Mouse (Mus musculus): ENCODE measurements around the gene 1700019N19Rik. TPM values are rescaled to one million over a fixed set of nuclear protein-coding genes. Genes with fewer than 3 reads are reported as not detected.

The 1700019N19Rik gene
- total RNA-seq (2014; fragmentation: Nextera tagmentation) = not detected in 2 replicates
- not detected in 2 replicates for total RNA-seq (2017)

GRCm38 (mm10) chr19:58794284-58794683, at the start of gene 1700019N19Rik:
Gene 1700019N19Rik, minus strand, starts transcription at chr19:58794461.
- ATAC-seq (replicated peaks; ENCODE audit: low FRiP score, low TSS enrichment, poor library complexity, severe bottlenecking) = no peak

GRCm38 (mm10) chr19:58843606-58844005, 49.3 kb upstream of the 1700019N19Rik start:
- ATAC-seq (replicated peaks; ENCODE audit: low FRiP score, low TSS enrichment, poor library complexity, severe bottlenecking) = no peak

- ATAC-seq (replicated peaks; ENCODE audit: low FRiP score, low TSS enrichment, poor library complexity, severe bottlenecking) = no peak
These were observed 46.5 kb upstream of the 1700019N19Rik start for GRCm38 (mm10) chr19:58840721-58841271.

- ATAC-seq (replicated peaks; ENCODE audit: low FRiP score, low TSS enrichment, poor library complexity, severe bottlenecking) = no peak
These were observed 45.5 kb upstream of the 1700019N19Rik start for GRCm38 (mm10) chr19:58839806-58840205.

GRCm38 (mm10) chr19:58839345-58839744, 45.1 kb upstream of the 1700019N19Rik start:
- ATAC-seq (replicated peaks; ENCODE audit: low FRiP score, low TSS enrichment, poor library complexity, severe bottlenecking) = no peak

- no peak for ATAC-seq (replicated peaks; ENCODE audit: low FRiP score, low TSS enrichment, poor library complexity, severe bottlenecking)
These were observed 44.4 kb upstream of the 1700019N19Rik start for GRCm38 (mm10) chr19:58838706-58839105.

GRCm38 (mm10) chr19:58833639-58834180, 39.4 kb upstream of the 1700019N19Rik start:
- no peak for ATAC-seq (replicated peaks; ENCODE audit: low FRiP score, low TSS enrichment, poor library complexity, severe bottlenecking)

- no peak for ATAC-seq (replicated peaks; ENCODE audit: low FRiP score, low TSS enrichment, poor library complexity, severe bottlenecking)
These were observed 38.7 kb upstream of the 1700019N19Rik start for GRCm38 (mm10) chr19:58832988-58833387.

GRCm38 (mm10) chr19:58831280-58831922, 37.1 kb upstream of the 1700019N19Rik start:
- ATAC-seq (replicated peaks; ENCODE audit: low FRiP score, low TSS enrichment, poor library complexity, severe bottlenecking) = no peak

GRCm38 (mm10) chr19:58830182-58830581, 35.9 kb upstream of the 1700019N19Rik start:
- no peak for ATAC-seq (replicated peaks; ENCODE audit: low FRiP score, low TSS enrichment, poor library complexity, severe bottlenecking)

GRCm38 (mm10) chr19:58829575-58829974, 35.3 kb upstream of the 1700019N19Rik start:
- ATAC-seq (replicated peaks; ENCODE audit: low FRiP score, low TSS enrichment, poor library complexity, severe bottlenecking) = no peak

GRCm38 (mm10) chr19:58827656-58828055, 33.4 kb upstream of the 1700019N19Rik start:
- ATAC-seq (replicated peaks; ENCODE audit: low FRiP score, low TSS enrichment, poor library complexity, severe bottlenecking) = no peak

GRCm38 (mm10) chr19:58824316-58824715, 30.1 kb upstream of the 1700019N19Rik start:
- no peak for ATAC-seq (replicated peaks; ENCODE audit: low FRiP score, low TSS enrichment, poor library complexity, severe bottlenecking)

GRCm38 (mm10) chr19:58823301-58823700, 29.0 kb upstream of the 1700019N19Rik start:
- ATAC-seq (replicated peaks; ENCODE audit: low FRiP score, low TSS enrichment, poor library complexity, severe bottlenecking) = no peak

- no peak for ATAC-seq (replicated peaks; ENCODE audit: low FRiP score, low TSS enrichment, poor library complexity, severe bottlenecking)
These were observed 28.4 kb upstream of the 1700019N19Rik start for GRCm38 (mm10) chr19:58822454-58823200.

GRCm38 (mm10) chr19:58818571-58819415, 24.5 kb upstream of the 1700019N19Rik start:
- ATAC-seq (replicated peaks; ENCODE audit: low FRiP score, low TSS enrichment, poor library complexity, severe bottlenecking) = no peak

- no peak for ATAC-seq (replicated peaks; ENCODE audit: low FRiP score, low TSS enrichment, poor library complexity, severe bottlenecking)
These were observed 23.1 kb upstream of the 1700019N19Rik start for GRCm38 (mm10) chr19:58817398-58817797.

- no peak for ATAC-seq (replicated peaks; ENCODE audit: low FRiP score, low TSS enrichment, poor library complexity, severe bottlenecking)
These were observed 22.3 kb upstream of the 1700019N19Rik start for GRCm38 (mm10) chr19:58816453-58817041.
